Mouse (Mus musculus): ENCODE results near the gene Rnd1.

Rnd1 gene

DNA sequence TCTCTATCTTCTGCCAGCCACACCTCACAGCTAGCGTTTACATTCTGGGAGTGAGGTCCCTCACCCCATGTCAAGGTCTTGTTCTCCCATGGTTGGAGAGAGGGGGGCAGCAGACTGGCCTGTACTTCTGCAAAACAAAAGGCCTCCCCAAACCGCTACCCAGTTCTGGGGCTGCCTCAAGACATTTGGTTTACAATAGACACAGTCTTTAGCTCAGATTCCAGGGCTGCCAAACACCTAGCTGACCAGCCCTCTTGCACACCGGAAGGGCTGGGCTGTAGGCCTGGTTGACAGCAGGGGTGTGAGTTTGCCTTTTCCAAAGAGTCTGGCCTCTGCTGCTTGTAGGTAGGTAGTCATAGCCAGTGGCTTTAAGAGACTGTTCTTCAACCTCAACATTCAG, 40.1 kb downstream of the Rnd1 start:
- no peak for DNase-seq (ENCODE audit: low read depth)

- no peak for DNase-seq (ENCODE audit: low read depth)
Observed at GRCm38 (mm10) chr15:98636517-98636916, 40.7 kb downstream of the Rnd1 start.

DNA sequence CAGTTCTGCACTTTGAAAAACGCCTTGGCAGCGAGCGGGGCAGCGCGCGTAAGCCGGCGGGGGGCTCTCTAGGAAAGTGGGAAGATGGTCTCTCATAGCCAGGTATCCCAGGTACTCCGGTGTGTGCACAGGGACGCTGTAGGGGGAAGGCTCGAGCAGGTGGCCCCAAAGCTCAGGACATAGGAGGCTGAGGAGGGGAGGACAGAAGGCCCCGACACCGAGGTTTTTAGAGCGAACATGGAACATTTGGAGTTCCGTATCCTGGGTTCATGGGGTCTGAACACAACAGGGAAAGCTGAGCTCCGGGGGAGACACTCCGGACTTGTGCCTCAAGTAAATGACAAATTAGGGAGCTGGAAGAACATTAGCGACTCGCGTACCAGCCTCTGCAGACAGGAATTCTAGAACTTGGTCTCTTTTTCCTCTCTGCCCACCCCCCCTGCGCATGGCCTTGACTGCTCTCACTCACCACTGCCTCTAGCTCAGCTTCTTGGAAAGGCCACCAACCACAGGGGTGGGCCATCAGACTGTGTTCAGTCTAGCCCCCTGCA, 41.9 kb downstream of the Rnd1 start:
- no peak for DNase-seq (ENCODE audit: low read depth)

- no peak for DNase-seq (ENCODE audit: low read depth)
Observed at GRCm38 (mm10) chr15:98634541-98635081, 42.6 kb downstream of the Rnd1 start.

GRCm38 (mm10) chr15:98633822-98634470, 43.3 kb downstream of the Rnd1 start:
- DNase-seq (ENCODE audit: low read depth): no peak

DNA sequence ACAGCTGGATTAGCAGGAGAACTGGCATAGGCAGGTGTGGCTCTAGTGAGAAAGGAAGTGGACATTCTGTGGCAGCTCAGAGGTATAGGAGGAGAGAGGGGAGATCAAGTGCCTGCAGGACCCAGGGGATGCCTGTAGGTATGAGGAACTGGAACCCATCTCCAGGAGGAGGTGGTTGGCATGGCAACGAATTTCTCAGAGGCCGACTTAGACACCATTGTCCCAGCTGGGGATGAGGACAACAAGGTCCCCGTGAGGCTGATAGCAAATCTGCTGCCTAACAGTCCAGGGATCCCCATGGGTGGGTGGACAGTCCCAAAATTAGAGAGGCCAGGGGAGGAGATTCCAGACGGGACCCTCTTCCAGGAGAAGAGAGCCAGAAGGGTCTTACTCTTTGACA, 44.3 kb downstream of the Rnd1 start:
- DNase-seq (ENCODE audit: low read depth): no peak

DNA sequence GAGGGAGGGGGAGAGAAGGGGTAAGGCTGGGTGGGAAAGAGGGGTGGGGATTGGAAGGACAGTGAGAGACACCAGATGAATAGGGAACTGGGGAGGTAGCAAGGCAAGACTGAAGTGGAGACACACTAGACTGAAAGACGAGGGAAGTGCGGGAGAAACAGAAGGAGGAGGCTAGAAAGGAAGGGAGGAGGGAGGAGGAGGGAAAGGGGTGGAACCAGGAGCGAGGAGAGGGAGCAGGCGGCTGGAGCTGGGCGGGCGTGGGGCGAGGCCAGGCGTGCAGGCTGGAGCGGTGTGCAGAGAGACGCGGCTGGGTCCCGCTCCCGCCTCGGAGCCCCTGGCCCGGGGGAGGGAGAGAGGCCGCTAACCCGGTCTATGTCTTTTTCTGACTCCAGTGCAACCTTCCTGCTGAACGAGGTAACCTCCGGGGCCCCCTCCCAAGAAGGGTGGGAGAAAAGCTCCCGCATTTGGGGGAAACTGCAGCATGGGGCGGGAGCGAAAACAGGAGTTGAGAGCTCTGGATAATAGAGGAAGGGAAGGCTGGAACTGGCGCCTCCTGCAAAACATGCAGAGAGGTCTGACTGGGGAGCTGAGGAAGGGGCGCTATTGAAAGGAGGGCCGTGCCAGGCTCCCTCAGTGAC, 45.0 kb downstream of the Rnd1 start:
- no peak for DNase-seq (ENCODE audit: low read depth)

DNA sequence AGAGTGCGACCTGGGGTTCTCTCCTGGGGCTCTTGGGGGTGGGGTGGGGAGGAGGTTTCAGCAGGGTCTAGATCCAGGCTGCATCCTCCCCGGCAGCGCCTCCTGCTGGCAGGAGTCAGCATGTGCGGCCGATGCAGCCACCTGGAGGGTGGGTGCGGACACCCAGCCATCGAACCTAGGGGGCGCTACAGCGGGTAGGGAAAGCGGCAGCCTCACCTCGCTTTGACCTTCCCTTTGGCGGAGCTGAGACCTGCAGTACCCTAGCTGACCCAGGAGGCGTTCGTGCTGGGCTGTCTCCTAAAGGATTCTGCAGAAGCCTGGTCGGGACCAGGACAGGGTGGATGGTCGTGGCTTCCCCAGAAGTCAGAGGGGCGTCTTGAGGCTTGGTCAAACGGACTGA, 45.8 kb downstream of the Rnd1 start:
- peak; percentile 59 for DNase-seq (ENCODE audit: low read depth)

- DNase-seq (ENCODE audit: low read depth): no peak
Observed at GRCm38 (mm10) chr15:98630540-98630939, 46.7 kb downstream of the Rnd1 start, which contains the start of gene Cacnb3. TSS of gene Cacnb3 (plus strand) at chr15:98630840.

- no peak for DNase-seq (ENCODE audit: low read depth)
Observed at GRCm38 (mm10) chr15:98629464-98629863, 47.8 kb downstream of the Rnd1 start.

- DNase-seq (ENCODE audit: low read depth): no peak
Observed at GRCm38 (mm10) chr15:98628589-98629254, 48.5 kb downstream of the Rnd1 start.

DNA sequence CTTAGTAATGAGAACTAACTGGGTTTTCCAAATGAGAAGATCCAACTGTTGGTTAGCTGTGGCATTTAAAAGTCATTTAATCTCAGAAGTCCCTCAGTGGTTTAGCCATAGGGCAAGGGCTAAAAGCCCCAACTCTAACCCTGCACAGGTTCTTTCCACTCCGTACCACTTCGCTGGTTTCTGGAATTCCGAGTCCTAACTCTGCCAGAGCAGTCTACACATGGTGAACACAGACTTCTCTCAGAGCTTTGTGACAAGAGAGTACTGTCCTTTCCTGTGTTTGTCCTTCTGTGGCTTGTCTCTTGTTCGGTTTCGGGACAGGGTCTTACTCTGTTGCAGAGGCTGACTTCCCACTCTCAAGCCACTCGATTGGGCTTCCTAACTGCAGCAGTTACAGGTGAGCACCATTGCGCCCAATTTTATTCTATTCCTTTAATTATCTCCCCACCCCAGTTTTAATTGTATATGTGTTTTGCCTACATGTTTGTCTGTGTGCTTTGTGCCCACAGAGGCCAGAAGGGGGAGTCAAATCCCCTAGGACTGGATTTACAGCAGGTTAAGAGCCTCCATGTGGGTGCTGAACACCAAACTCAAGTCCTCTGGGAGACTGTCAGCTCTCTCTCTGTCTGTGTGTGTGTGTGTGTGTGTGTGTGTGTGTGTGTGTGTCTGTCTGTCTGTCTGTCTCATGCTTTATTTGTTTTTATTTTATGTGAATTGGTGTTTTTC, 50.6 kb downstream of the Rnd1 start:
- no peak for DNase-seq (ENCODE audit: low read depth)

- no peak for DNase-seq (ENCODE audit: low read depth)
Observed at GRCm38 (mm10) chr15:98626078-98626477, 51.2 kb downstream of the Rnd1 start.

DNA sequence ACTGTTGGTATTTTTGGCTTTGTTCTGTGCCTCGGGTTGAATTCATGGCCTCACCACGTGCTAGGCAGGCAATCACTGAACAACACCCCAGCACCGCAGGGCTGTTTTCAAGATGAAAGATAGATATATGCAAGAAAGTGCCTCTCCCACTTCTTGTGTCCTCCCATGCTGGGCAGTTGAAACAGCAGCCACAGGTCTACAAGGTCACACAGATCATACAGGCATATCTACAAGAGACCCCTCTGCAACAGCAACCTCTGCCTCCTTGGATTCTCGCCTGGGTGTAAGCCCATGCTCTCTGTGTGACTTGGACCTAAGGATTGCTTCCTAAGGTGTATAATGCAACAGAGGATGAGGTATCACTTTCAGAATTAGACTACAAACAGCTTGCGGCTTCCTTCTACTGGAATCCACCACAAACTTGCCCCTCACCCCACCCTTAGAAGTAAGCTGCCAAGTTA, 53.9 kb downstream of the Rnd1 start:
- DNase-seq (ENCODE audit: low read depth): no peak

DNA sequence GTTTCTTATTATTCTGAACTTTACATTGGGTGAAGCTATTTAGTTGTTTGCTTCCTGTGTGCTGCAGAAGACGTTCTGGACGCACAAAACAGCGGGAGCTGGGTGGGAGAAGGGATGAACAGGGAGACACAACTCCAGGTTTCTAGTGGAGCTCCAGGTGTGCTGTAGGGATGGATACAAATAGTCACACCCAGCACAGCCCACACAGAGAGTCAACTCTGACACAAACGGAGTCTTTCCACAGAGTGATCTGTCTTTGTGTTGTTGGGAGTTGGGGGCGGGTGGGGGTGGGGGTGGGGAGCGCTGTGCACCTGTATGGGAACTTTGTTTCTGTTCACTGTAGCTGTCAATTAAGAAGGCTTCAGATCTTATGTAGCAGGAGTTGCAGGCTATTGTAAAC, 54.5 kb downstream of the Rnd1 start:
- DNase-seq (ENCODE audit: low read depth): no peak

DNA sequence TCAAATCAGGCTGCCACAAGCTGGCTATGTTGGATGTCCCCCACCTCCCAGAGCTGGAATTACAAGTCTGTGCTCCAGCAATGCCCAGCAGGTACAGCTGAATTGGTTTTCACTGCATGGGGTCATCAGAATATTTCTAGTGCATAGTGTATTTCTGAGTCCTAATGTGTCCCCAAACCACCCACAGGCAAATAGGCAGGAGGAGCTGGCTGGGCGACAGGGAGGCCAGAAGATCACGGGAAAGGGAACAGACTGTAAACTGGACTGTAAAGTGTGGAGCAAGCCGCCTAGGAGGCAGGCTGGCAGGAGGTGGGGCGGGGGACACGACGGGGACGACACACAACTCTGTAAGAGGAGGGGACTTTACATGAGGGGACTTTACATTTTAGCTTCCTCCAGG, 55.1 kb downstream of the Rnd1 start:
- no peak for DNase-seq (ENCODE audit: low read depth)

- peak; percentile 56 for DNase-seq (ENCODE audit: low read depth)
Observed at GRCm38 (mm10) chr15:98617176-98617537, 60.1 kb downstream of the Rnd1 start.

DNA sequence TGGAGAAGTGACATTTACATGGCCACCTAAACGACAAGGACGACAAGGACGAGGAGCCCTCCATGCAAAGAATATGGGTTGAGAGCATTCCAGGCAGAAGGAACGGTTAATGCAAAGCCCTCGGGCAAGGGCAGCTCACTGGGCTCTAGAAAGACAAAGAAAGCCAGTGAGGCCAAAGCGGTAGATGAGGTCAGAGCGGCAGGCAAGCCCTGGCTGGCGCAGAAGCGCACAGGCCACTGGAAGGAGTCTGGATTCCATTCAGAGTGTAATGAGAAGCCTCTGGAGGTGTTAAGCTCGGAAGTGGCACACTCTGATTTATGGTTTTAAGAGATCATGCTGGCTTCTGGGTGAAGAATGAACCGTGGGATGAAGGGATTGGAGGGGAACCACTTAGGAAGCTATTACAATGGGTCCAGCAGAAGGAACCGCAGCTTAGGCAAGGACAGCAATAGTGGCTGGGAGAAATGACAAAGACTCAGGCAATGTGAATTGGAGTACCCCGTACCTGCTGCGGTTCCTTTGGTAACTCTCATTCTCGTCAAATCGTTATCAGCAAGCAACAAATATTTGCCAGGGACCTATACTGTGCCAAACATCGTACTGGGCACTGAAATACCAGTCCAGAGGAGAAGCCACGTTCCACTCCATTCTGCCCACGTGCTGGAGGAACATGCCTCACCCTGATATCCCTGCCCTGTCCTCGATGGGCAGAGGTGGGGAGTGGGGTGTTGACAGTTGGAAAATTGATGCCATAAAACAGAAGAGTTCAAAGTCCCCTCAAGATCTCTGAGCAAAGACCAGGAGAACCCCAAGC, 60.7 kb downstream of the Rnd1 start:
- DNase-seq (ENCODE audit: low read depth): no peak

- DNase-seq (ENCODE audit: low read depth): no peak
Observed at GRCm38 (mm10) chr15:98615751-98616150, 61.5 kb downstream of the Rnd1 start.

DNA sequence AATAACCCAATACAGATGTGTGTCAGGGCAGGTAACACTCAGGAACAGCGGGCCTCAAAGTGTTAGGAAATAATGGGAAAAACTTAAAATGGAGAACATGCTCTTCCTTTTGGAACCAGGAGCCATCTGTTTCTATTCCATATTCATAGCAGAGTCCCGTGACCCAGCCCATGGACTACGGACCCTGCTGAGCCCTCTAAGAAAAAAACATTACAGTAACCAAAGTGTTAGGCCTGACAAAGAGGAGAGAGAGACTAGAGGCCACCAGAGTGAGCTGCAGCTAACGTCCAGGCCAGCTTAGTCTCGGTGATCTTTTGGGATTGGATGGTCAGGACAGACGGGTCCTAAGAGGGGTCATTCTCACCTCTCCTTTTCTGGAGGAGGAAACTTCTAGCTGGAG, 62.3 kb downstream of the Rnd1 start:
- no peak for DNase-seq (ENCODE audit: low read depth)

GRCm38 (mm10) chr15:98614551-98614950, 62.7 kb downstream of the Rnd1 start:
- no peak for DNase-seq (ENCODE audit: low read depth)
